Mouse (Mus musculus) left cerebral cortex, postnatal 10 days (tissue): ENCODE data around the gene Pramef12. TPM values are rescaled to one million over a fixed set of nuclear protein-coding genes. Genes with fewer than 3 reads are reported as not detected.
"Not testable (repeated sequence)": the region's sequence is repeated elsewhere in the genome, so short reads cannot be mapped to it uniquely, and the experiment has no call there.

Source experiments
- DNase-seq, 2 experiments: peaks; one replicate each; pipeline ENCODE4 v3.0.0; 2021 to 2022; ENCODE audit warnings: low spot score in 2 of 2, mixed read lengths in 1 of 2; ENCODE audit errors: extremely low spot score in 1 of 2
- intact Hi-C: fragments of 180-260 bp; cut with DNase I; formaldehyde crosslinking; loops from one replicate; pipeline ENCODE4 v1.15.1; 2025
- total RNA-seq, 2 experiments: library from RNA; stranded (reverse); gene quantifications; 2 replicates each; pipeline ENCODE4 v1.2.3; 2021

Pramef12 gene
- not detected for total RNA-seq

DNA sequence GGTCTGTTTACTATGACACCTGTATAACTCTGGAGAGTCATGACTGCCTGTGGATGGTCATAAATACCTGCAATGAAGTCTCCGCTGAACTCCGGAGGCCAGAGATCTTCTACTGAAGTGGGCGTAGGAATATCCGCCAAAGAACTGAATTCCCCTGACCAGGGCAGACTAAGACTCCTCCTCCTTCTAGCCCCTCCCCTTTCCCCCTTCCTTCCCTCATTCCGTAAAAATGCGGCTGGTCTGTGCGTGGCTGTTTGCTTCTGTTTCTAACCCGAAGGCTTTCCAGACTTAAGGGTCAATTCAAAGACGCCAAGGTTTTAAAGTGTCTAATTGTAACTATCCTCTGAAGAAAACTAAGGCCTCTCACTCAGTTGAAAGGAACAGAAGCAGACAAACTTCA, at the start of gene Pramef12:
Gene Pramef12, minus strand, starts transcription at position 175 of the 400 bp plus-strand sequence.
- no peak for DNase-seq
- intact Hi-C loops, result no loop called here

DNA sequence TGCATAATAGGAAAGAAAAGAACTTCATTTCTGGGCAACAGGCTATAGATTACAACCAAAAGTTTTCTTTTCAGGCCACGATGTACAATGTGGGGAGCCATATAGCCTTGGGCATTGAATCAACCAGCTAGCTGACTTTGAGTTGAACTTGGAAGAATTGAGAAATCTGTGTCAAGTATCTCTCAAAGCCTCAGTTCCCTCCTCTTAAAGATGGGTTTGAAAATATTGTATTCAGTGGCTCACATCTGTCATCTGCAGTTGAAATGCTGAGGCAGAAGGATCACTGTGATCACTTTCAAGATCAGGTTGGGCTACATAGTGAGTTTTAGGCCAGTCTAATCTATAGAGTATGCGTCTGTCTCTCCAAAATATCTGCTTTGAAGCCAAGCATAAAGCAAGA, 45.0 kb upstream of the Pramef12 start, which contains the start of gene Gm9944:
Gene Gm9944, minus strand, starts transcription at position 101 of the 400 bp plus-strand sequence.
- intact Hi-C loops, result no loop called here
- DNase-seq, result no peak

DNA sequence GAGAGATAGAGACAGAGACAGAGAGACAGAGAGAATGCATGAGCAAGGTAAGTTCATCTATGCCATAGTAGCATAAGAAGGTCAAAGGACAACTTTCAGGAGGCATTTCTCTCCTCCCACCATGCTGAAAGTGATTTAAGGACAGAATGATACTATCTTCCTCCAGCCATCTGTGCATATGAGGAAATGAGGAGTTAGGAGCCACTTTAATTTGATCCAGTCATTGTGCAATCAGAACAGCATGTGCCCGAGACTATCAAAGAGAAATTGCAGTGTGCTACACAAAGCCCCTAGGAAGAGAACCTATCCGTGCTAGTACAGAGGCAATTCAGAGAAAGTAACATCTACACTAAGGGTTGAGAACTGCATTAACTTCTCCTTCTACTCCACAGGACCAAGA, 40.3 kb upstream of the Pramef12 start:
- intact Hi-C loops, result no loop called here
- DNase-seq, result no peak

DNA sequence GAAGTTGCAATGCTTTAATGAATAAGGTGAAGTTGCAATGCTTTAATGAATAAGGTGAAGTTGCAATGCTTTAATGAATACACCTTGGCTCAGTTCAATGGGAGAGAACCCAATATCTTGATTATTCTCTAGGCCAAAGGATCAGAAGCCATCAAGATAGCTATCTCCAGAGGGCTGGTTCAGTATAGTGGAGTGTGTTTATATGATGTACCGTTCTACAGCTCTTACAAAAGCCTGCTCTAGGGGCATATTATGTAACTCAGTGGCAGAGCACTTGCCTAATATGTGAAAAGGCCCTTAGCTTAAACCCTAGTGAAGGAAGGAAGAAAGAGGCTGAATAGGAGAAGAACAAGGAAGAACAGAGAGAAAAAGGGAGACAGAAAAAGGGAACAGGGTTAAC, 33.3 kb upstream of the Pramef12 start:
- DNase-seq, result no peak
- intact Hi-C loops, result no loop called here

DNA sequence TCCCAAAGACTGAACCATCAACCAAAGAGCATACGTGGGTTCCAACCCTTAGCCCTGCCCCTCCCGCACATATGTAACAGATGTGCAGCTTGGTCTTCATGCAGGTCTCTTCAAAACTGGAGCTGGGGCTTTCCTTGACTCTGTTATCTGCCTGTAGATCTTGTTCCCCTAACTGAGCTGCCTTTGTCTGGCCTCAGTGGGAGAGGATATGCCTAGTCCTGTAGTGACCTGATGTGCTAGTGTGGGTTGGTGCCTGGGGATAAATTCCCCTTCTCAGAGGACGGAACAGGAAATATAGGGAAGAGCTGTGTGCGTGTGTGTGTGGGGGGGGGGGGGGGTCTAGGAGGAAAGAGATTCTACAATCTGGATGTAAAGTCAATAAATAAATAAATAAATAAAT, 32.8 kb upstream of the Pramef12 start:
- DNase-seq, result no peak
- intact Hi-C loops, result no loop called here

DNA sequence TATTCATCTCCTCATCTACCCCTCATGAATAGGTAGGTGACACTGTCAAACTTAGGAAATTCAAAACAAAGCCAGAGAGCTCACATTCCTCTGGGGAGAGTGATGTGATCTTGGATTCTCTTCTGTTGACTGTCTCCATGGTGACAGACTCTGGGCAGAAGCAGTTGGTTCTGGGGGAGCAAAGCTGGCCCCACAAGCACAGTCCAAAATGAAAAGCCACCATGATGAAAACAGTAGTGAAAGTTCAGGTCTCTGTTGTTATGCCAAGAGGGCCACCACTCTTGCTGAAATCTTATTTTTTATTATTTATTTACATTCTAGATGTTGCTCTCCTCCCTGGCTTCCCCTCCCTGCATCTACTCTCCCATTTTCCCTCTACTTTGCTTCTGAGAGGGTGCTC, 30.4 kb upstream of the Pramef12 start, which contains the start of gene 1700012P22Rik:
Gene 1700012P22Rik, minus strand, starts transcription at position 101 of the 400 bp plus-strand sequence.
- intact Hi-C loops, result no loop called here

DNA sequence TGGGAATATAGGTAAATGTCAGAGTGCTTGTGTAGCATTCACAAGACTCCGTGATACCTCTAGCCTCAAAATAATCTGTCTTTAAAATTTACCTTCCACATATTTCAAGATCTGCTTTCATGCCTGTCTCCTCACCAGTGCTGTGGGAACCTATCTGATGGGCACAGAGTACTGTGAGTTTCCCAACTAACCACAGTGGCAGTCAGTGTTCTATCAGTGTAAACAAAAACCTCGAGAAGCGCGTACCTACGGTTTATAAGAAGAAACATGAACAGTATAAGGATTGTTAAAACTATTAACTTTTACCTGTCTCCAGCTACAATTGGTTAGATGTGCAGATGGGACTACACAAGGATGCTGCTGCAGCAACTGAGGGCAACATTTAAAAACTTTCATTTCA, 25.0 kb upstream of the Pramef12 start:
- intact Hi-C loops, result no loop called here

More for the DNA sequence above, 30.4 kb upstream of the Pramef12 start, which contains the start of gene 1700012P22Rik:
- no peak for DNase-seq

DNA sequence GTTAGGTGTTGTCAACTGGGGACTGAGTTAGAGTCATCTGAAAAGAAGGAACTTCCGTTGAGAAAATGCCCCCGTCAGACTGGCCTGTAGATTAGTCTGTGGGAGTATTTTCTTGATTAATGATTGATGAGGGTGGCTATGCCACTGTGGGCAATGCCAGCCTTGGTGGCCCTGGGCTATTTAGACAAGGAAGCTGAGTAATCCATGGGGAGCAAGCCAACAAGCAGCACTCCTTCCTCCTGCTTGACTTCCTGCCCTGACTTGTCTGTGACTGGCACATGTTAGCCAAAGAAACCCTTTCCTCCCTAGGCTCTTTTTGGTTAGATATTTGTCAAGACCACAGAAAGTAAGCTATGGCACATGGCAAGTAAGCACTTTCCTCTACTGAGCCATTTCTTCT, 22.5 kb upstream of the Pramef12 start:
- DNase-seq, result no peak
- intact Hi-C loops, result no loop called here

More for the DNA sequence above, 25.0 kb upstream of the Pramef12 start:
- DNase-seq, result no peak

DNA sequence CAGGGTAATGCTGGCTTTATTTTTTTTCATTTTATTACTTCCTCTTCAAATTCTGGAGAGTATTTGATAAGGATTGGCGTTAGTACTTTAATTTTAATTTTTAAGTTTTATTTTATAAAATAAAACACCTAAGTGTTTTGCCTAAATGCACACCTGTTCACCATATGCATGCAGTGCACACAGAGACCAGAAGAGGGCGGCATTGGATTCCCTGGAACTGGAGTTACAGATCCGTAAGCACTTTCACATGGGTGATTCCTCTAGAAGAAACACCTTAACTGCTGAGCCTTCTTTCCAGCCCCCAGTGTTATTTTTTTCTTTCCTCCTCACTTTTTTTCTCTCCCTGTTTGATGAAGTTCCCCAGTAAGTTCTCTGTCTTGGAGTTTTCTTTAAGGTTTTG, 20.6 kb upstream of the Pramef12 start:
- no peak for DNase-seq
- intact Hi-C loops, result no loop called here

DNA sequence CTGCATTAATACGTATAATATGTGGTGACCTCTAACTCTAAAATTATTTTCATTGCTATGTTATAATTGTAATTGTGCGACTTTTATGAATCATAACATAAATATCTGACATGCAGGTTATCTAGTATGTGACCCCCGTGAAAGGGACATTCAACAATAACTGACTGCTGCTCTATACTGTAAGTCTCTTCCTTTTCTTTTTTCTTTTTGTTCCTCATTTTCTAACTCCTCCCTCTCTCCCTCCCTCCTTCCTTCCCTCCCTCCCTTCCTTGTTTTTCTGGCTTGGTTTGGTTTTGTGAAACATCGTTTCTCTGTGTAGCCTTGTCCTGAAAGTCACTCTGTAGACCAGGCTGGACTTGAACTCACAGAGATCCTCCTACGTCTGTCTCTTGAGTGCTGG, 16.3 kb upstream of the Pramef12 start:
- intact Hi-C loops, result no loop called here

DNA sequence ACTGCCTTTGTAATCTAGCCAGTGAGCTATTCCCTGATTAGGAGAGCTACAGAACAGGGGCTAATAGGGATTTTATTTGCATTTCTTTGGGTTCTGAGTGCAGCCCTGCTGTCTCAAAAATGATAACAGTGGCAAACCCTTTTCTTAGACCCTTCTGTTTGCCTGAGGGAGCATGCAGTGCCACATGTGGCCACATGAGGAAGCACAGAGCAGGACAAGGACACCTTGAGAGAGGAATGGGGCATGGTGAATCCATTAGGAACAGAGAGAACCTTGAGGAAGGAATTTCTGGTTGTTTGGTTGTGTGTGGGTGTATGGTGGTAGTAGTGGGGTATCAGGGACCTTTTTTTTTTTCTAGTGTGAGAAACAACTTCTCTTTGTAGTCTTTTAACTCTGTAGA, 12.4 kb upstream of the Pramef12 start:
- intact Hi-C loops, result no loop called here
- DNase-seq, result no peak

More for the DNA sequence above, 16.3 kb upstream of the Pramef12 start:
- DNase-seq, result no peak

DNA sequence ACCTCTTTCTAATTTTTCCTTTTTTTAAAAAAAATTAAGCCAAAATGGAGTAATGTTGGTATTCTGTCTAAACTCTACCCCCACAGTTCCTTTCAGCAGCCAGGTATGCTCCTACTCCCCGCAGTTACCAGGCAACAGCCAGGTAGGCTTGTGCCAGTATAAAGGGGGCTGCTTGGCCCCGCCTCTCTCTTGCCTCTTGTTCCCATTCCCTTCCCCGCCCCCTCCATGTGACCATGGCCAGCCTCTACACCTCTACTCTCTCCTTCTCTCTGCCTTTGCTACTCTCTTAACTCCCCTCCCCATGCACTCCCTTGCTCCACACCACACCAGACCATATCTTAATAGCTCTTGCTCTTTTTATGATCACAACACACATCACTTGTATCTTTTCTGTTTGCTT, 2.0 kb downstream of the Pramef12 start:
- intact Hi-C loops, result no loop called here
- DNase-seq, result no peak

DNA sequence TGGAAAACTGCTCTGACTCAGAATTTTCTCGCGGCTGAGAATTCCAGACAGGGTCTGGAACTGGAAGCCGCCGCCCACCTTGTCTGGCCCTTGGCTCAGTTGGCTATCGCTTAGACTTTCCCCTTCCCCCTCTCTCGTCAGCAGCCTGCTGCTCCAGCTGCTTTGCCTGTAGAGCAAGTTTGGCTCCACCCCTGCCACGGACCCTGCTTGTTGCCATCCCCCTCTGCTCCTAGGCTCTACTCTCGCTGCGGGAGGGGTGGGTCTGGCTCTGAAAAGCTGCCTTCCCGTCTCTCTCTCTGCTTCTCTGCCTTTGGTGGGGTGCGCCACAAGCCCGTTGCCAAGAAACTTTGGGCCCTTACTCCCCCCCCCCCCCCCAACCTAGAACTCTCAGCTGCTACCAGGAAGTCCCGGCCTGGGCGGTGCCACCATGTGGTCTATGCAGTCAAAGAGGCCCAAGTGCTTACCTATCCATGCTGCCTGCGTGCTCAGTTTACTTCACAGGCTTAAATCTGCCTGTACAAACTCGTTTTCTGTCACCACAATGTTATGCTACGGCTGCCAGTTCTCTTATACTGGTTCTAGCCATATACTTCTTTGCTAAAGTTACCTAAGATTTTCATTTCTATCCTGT, 3.7 kb downstream of the Pramef12 start:
- peak in 1 of 2 experiments; percentile 18 for DNase-seq
- intact Hi-C loops, result no loop called here

DNA sequence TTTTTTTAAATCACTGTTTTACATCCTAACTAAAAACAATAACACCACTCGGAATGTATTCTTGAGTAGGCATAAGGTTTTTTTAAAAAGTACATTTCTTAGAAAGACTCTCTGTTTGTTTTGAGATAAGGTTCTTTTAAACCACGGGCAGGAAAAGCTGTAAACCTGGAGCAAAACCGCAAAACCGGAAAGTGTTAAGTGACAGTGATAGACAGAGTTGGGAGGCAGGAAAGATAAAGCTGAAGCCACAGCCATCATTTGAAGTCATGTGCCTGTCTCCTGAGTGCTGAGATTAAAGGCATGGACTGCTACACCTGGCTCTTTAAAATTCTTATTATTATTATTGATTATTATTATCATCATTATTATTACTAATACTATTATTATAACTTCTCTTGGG, 5.6 kb downstream of the Pramef12 start:
- intact Hi-C loops, result no loop called here
- DNase-seq, result no peak

DNA sequence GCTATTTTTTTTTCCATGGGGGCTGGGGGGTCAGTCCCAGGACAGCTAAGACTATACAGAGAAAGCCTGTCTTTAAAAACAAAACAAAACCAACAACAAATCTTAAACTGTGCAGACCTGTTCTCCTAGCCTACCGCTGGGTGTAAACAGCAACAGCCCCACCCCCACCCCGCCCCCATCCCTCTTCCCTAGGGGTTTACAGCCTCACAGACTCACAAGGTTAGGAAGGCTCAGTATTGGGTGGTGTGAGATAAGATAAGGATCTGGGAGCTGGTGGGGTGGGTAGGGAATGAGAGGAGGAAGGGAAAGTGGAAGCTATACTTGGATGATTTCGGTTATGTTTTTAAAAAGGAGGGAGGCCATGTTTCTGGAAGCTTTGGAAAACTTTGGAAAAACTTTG, 11.9 kb downstream of the Pramef12 start:
- DNase-seq, result no peak
- intact Hi-C loops, result no loop called here

DNA sequence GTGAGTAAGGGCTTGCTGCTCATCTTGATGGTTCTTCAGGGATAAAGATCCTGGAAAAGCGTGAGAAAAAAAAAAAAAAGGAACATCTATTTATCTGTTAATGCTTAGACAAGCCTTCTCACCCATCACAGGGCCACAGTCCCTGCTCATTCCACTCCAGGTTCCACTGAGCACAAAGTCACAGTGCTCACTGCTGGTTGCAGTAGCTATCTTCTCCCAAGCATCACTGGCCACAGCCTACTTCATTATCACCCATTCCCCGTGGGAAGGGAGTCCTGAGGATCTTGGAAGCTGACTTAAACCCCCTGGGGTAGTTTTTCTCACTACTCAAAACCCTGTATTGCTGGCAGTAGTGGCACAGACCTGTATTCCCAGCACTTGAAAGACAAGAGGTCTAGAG, 30.4 kb downstream of the Pramef12 start, which contains the start of gene Pramef20:
Gene Pramef20, minus strand, starts transcription at position 23 of the 400 bp plus-strand sequence.
- DNase-seq, result no peak
- intact Hi-C loops, result no loop called here

DNA sequence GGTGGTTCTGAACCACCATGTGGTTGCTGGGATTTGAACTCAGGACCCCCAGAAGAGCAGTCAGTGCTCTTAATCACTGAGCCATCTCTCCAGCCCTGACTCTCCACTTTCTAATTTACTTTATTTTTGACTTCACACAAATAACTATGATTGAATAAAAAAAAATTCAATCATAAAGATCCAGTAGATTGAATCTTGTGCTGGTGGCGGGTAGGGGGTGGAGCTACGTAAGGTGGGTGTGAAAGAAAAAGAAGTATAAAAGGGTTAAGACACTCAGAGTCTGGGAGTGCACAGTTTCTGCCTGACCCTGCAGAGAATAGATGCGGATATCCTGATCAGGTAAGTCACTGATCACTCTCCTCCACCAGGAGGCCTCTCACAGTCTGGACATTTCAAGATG, 50.6 kb downstream of the Pramef12 start, which contains the start of gene Gm13119:
Gene Gm13119, plus strand, starts transcription at position 301 of the 400 bp plus-strand sequence.
- DNase-seq, intact Hi-C loops: not testable (repeated sequence)
